Mouse (Mus musculus) forebrain, embryonic 13.5 days (tissue): ENCODE measurements at regions not wholly inside any gene's neighbourhood (a gene's known extent, or its start where the extent isn't known, plus 50 kb on each side); places are given as distances from the start of the nearest gene placed in this dataset.

Experiments
- ATAC-seq: fragments of 200-750 bp; cut with Nextera tagmentation; 2 replicates; pipeline ENCODE4 v1.8.0; 2017
- H3K27ac ChIP-seq: fragments of 300-500 bp; sonication (generic); 2 replicates; pipeline ENCODE4 v1.5.1; 2015; ENCODE audit warnings: inconsistent platforms, mild to moderate bottlenecking, moderate library complexity
- H3K27me3 ChIP-seq: fragments of 300-500 bp; sonication (generic); 2 replicates; pipeline ENCODE4 v1.6.1; 2015; ENCODE audit warnings: mild to moderate bottlenecking, inconsistent platforms
- H3K36me3 ChIP-seq: fragments of 300-500 bp; sonication (generic); 2 replicates; pipeline ENCODE4 v1.6.1; 2015; ENCODE audit warnings: mild to moderate bottlenecking, inconsistent platforms; ENCODE audit not compliant: poor library complexity, severe bottlenecking
- H3K4me1 ChIP-seq: fragments of 300-500 bp; sonication (generic); 2 replicates; pipeline ENCODE4 v1.6.1; 2015; ENCODE audit warnings: inconsistent platforms
- H3K4me2 ChIP-seq: fragments of 300-500 bp; sonication (generic); 2 replicates; pipeline ENCODE4 v1.6.1; 2015; ENCODE audit warnings: inconsistent platforms, mild to moderate bottlenecking, moderate library complexity
- H3K4me3 ChIP-seq: fragments of 300-500 bp; sonication (generic); 2 replicates; pipeline ENCODE4 v1.5.1; 2015; ENCODE audit warnings: mild to moderate bottlenecking, inconsistent platforms
- H3K9ac ChIP-seq: fragments of 300-500 bp; sonication (generic); 2 replicates; pipeline ENCODE4 v1.6.1; 2015; ENCODE audit warnings: mild to moderate bottlenecking, inconsistent platforms
- H3K9me3 ChIP-seq: fragments of 300-500 bp; sonication (generic); replicated peaks from 2 replicates; pipeline ENCODE4 v1.6.1; 2016; ENCODE audit warnings: inconsistent platforms
- WGBS: fragments of 180-500 bp; shearing (Covaris S2); methylation state at CpG from one replicate; pipeline ENCODE4 v1.1.7; 2015; 5-methylcytosine and 5-hydroxymethylcytosine counted together

GRCm38 (mm10) chrX:76201366-76201765 lies 62.7 kb upstream of the Cldn34b3 start:
- 21% methylated on average over 4 of the region's 4 CpGs for WGBS
- no peaks in the 10 kb centered on the region for H3K27me3 ChIP-seq
- ATAC-seq: no peak

More at GRCm38 (mm10) chrX:76201366-76201765, 62.7 kb upstream of the Cldn34b3 start:
- no peaks in the 10 kb centered on the region for H3K36me3 ChIP-seq
- H3K4me2 ChIP-seq: no peak overlapping the region
- H3K27ac ChIP-seq: no peak overlapping the region
- H3K9me3 ChIP-seq: no peaks in the 10 kb centered on the region
- H3K4me3 ChIP-seq: no peak overlapping the region
- no peaks in the 10 kb centered on the region for H3K4me1 ChIP-seq
- no peak overlapping the region for H3K9ac ChIP-seq
